Mouse (Mus musculus) liver (tissue): ENCODE measurements around the gene Atp6v1g1.

Source experiments
- DNase-seq: peaks from one replicate; pipeline ENCODE4 v3.0.0-alpha.2; 2020; ENCODE audit warnings: mixed read lengths

The Atp6v1g1 gene

GRCm38 (mm10) chr4:63544494-63545230 is at the start of gene Atp6v1g1:
TSS of gene Atp6v1g1 (plus strand) at chr4:63544772.
- DNase-seq = peak; percentile 96

GRCm38 (mm10) chr4:63494967-63495914 is 49.3 kb upstream of the Atp6v1g1 start:
- DNase-seq = peak; percentile 35

- DNase-seq = peak; percentile 76
These were observed 48.7 kb upstream of the Atp6v1g1 start, which contains the start of gene Whrn for GRCm38 (mm10) chr4:63495915-63496278. TSS of gene Whrn (minus strand) at chr4:63495991.

- DNase-seq = no peak
These were observed 48.3 kb upstream of the Atp6v1g1 start for GRCm38 (mm10) chr4:63496312-63496711.

GRCm38 (mm10) chr4:63498346-63498745 is 46.2 kb upstream of the Atp6v1g1 start:
- no peak for DNase-seq

GRCm38 (mm10) chr4:63501050-63501449 is 43.5 kb upstream of the Atp6v1g1 start:
- no peak for DNase-seq

- DNase-seq = no peak
These were observed 40.6 kb upstream of the Atp6v1g1 start for GRCm38 (mm10) chr4:63503949-63504348.

GRCm38 (mm10) chr4:63507478-63507877 is 37.1 kb upstream of the Atp6v1g1 start:
- no peak for DNase-seq

GRCm38 (mm10) chr4:63508232-63508631 is 36.3 kb upstream of the Atp6v1g1 start:
- DNase-seq = peak; percentile 71

GRCm38 (mm10) chr4:63512921-63513320 is 31.7 kb upstream of the Atp6v1g1 start:
- DNase-seq = no peak

GRCm38 (mm10) chr4:63514454-63514984 is 30.1 kb upstream of the Atp6v1g1 start:
- no peak for DNase-seq

GRCm38 (mm10) chr4:63515021-63515420 is 29.6 kb upstream of the Atp6v1g1 start:
- no peak for DNase-seq

GRCm38 (mm10) chr4:63521813-63522419 is 22.7 kb upstream of the Atp6v1g1 start:
- no peak for DNase-seq

GRCm38 (mm10) chr4:63525514-63525913 is 19.1 kb upstream of the Atp6v1g1 start:
- no peak for DNase-seq

GRCm38 (mm10) chr4:63528946-63529345 is 15.6 kb upstream of the Atp6v1g1 start:
- no peak for DNase-seq

GRCm38 (mm10) chr4:63530409-63530808 is 14.2 kb upstream of the Atp6v1g1 start:
- DNase-seq = no peak

- DNase-seq = no peak
These were observed 7.0 kb upstream of the Atp6v1g1 start for GRCm38 (mm10) chr4:63537602-63538001.

- no peak for DNase-seq
These were observed 2.4 kb upstream of the Atp6v1g1 start for GRCm38 (mm10) chr4:63542209-63542608.

GRCm38 (mm10) chr4:63543746-63544493 is 652 bp upstream of the Atp6v1g1 start:
- DNase-seq = peak; percentile 19

- no peak for DNase-seq
These were observed 823 bp downstream of the Atp6v1g1 start for GRCm38 (mm10) chr4:63545231-63545958.

- DNase-seq = no peak
These were observed 2.0 kb downstream of the Atp6v1g1 start for GRCm38 (mm10) chr4:63546441-63547055.
